Mouse (Mus musculus) spleen, postnatal 36 days (tissue): ENCODE measurements around the gene Gcnt3.

Experiments used
- DNase-seq, 2 experiments: peaks; one replicate each; pipeline ENCODE4 v3.0.0; 2022; ENCODE audit warnings: low spot score in 2 of 2, mixed read lengths in 1 of 2

Gene Gcnt3

DNA sequence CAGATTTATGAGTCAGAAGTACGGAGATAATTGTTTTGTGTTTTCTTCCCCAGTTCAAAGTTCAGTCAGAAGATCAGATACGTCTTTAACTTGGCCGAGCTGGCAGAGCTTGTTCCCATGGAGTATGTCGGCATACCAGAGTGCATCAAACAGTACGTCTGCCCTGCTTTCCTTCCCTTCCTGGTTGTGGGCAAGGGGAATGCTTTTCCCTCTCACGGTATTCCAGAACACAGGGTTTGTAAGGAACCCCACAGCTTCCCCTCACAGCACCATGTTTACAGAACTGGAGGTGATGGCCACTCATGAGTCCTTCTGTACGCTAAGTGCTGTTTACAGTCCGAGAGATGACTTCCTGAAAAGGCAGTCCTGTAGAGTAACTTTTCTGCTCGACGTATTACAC is 34.4 kb downstream of the Gcnt3 start:
- DNase-seq: no peak

DNA sequence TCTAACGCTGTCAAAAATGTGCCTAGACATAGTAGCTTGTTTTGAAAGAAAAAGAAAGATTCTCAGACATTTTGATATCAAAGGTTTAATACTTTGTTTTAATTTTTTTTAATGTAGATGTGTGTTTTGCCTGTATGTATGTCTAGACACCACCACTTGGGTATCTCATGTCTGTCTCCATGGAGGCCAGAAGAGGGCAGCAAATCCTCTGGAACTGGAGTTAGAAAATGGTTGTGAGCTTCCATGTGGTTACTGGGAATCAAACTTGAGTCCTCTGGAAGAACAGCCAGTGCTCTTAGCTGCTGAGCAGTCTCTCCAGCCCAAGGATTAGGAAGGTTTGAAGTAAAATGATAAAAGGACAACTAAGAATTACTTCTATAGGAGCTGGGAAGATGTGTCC is 38.6 kb downstream of the Gcnt3 start:
- DNase-seq: no peak

DNA sequence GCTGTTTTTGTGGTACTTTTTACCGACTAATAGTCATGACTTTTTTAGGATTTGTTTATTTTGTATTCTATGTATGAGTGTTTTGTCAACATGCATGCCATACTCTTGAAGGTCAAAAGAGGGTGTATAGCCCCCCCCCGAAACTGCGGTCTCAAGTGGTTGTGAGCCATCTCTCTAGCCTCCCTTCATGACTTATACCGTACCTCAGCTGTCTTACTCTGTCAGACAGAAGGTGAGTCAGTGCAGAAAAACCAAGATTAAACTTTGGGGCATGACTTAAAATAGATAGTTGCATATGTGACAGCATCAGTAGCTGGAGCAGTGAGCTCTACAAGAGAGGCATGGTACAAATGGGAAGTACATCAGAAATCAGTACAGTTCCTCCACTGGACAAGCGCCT is 43.3 kb downstream of the Gcnt3 start:
- DNase-seq: no peak

GRCm38 (mm10) chr9:69993479-69993878 is 44.4 kb downstream of the Gcnt3 start:
- DNase-seq: no peak

DNA sequence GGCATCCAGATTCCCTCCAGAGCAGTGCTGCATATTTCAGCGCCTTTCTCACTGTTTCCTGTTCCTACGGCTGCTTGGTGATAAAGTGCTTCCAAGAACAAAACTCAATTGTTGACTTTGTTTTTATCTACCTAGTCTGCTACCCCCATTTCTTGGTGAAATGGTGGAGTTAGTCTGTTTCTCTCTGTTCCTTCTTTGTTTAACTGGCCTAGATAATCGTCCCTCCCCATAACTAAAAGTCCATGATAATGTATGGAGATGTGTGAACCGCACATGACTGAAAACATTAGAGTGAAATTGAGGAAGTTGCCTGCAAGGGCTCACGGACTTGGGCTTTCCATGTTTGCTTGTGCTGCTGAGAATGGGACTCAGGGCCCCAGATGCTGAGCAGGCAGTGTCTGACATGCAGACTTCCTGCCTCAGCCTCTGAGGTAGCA is 45.0 kb downstream of the Gcnt3 start:
- DNase-seq: peak in 1 of 2 experiments; percentile 19

DNA sequence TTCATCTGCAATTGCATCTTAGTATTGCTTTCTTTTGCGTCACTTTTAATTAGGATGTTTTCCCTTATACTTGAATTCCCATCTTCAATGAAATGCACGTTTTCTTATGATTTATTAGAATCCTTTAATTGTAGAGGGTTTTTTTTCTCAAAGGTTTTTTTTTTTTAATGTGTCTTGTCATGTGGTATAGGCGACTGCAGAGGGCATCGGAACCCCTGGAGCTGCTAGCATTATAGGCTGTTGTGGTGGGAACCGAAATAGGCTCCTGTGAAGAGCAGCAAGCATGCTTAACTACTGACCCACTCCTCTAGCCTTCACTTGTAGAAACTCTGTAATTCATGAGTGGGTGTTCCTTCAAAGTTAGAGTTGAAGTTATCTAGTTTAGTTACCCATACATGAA is 47.5 kb downstream of the Gcnt3 start:
- DNase-seq: no peak

DNA sequence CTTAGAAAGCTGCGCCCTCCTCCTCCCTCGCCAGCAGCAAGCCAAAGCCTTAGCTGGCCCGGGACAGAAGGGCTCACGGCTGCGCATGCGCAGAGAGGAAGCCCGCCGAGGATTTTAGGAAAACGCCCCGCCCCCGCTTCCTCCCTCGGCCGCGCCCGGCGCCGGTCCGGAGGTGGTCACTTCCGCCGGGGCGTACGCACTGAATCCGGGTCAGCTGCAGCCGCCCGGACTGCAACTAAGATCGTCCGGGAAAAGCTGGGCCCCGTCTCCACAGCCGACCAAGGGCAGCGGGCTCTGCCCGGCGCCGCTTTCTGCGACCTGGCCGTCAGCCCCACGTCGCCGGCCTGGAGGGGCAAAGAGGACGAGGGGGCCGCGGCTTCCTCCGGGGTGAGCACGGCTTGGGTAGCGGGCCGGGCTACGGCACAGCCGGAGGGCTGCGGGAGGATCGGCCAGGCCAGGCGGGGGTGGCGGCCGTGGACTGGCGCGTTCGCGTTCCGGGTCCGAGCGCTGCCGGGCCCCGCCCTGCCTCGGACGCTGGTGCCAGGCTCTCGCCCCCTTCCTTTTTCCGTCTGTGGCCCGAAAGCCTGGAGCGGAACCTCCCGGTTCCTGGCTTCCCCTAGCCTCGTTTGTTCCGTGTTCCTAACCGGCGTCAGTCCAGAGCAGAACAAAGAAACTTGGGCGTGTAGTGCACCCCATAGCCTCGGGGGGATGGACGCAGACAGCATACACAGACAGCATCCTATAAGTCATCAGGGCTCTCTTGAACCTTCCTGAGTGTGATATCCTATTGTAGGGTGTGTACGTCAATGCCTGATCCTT is 48.4 kb downstream of the Gcnt3 start, which contains the start of gene Bnip2:
Bnip2 (plus strand) TSS at position 164 of the 819 bp plus-strand sequence.
- DNase-seq: peak; percentile 89 to 91

DNA sequence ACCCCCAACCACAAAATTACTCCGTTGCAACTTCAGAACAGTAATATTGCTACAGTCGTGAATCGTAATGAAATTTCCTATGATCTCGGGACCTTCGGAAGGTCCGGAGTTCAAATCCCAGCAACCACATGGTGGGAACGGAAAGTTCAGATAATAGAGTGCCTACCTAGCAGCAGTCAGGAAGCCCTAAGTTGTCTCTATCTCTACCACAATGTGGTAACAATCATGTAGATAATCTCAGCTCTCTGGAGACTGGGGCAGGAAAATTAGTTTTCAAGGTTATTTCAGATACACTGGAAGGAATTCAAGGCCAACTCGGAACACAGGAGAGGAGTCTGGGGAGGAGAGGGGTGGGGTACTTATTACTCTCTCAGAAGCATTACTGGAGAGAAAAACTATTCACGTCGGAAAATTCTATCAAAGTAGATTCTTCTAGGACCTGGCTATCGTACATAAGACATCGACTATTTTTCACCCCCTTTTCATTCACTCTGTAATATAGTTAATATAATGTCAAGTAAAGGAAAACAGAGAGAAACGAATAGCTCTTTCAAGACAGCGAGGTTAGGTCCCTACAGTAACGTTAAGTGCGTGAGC is 49.1 kb downstream of the Gcnt3 start:
- DNase-seq: no peak

- peak; percentile 51 to 62 for DNase-seq
Measured at GRCm38 (mm10) chr9:69987579-69987978, 50.3 kb downstream of the Gcnt3 start.

GRCm38 (mm10) chr9:69986571-69986970 is 51.3 kb downstream of the Gcnt3 start:
- DNase-seq: no peak

DNA sequence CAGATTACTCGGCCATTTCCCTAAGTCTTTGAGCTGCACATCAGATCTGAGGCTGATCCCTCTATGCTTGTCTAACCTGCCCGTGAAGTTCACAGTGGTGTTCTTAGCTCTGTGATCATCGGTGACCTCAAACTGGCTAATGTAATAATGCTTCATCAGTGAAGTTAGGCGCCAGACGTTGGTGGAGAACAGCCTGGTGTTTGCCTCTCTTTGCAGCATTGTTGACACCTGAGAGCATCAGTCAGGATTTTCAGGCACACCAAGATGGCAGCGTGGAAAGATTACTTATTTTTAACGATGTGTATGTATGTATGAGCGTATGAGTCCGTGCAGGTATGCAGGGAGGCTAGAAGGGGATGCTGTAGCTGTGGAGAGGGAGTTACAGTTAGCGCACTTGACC is 51.8 kb downstream of the Gcnt3 start:
- DNase-seq: no peak

GRCm38 (mm10) chr9:69985526-69985925 is 52.4 kb downstream of the Gcnt3 start:
- no peak for DNase-seq
